Comparison of ENCODE assay signal across 21 mouse cellular contexts in the genomic region with DNA sequence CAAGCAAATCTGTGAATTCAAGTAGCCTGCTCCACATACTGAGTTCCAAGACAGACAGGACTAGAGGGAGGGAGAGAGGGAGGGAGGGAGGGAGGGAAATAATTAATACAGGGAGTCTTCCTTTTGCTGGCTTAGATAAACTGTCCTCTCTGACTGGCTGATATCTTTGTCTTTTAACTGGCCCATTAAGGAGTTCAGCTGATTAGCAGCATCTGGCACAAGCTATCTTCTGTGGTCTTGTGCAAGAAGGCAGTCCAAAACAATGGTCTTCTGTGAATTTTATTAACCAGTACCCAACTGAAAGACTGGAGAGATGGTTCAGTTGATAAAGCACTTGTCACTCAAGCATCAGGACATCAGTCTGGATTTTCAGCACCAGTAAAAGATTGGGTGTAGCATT. TPM values are rescaled to one million over a fixed set of nuclear protein-coding genes. Genes with fewer than 3 reads are reported as not detected.
DNase-seq lines count a peak whose midpoint lies in the region; ATAC-seq and TF ChIP-seq lines count a peak whose summit lies in the region.
"Had no signal": no experiment of that assay in that cellular context is flagged by ENCODE, and none has a peak within 500 bp of the region (broad histone marks: within the 10 kb centered on the region; RNA-seq: fewer than 3 reads in every experiment).

No protein-coding gene starts in this region.

- peaks cover 36% of the 10 kb centered on the region for H3K4me1 ChIP-seq in hindbrain, embryonic 13.5 days (replicated peaks)
- peaks cover 11% of the 10 kb centered on the region; the same call in 1 of the 2 replicates for H3K4me1 ChIP-seq in hindbrain, embryonic 10.5 days (replicated peaks)
- H3K4me1 ChIP-seq in liver, embryonic 14.5 days (replicated peaks; ENCODE audit: control insufficient read depth in 2 of 2, insufficient read depth in 2 of 2, low read length in 1 of 2) = peaks cover 39 to 53% of the 10 kb centered on the region in 2 experiments
- H3K4me1 ChIP-seq: stomach, embryonic 15.5 days had no signal

- no peak overlapping the region for H3K4me3 ChIP-seq in hindbrain, embryonic 13.5 days
- H3K4me3 ChIP-seq in hindbrain, embryonic 10.5 days = no peak overlapping the region
- H3K4me3 ChIP-seq in liver, embryonic 14.5 days (ENCODE audit: insufficient read depth in 1 of 2, low read depth in 2 of 2, low read length in 2 of 2) = no peak overlapping the region
- no peak overlapping the region for H3K4me3 ChIP-seq in left cerebral cortex, adult 2 months
- H3K4me3 ChIP-seq: forebrain, embryonic 12.5 days; gastrocnemius, adult 2 months; megakaryocyte, embryonic 14.5 days; stomach, embryonic 15.5 days had no signal

- DNase-seq in hindbrain, embryonic 10.5 days (ENCODE audit: low spot score) = no peak
- peak; percentile 67 for DNase-seq in Muller cell, postnatal 12 days (ENCODE audit: inconsistent ontology term)
- peak in 1 of 3 experiments; percentile 32 for DNase-seq in liver, embryonic 14.5 days (ENCODE audit: low read depth in 3 of 3, low spot score in 3 of 3)
- peak; percentile 6 for DNase-seq in retina, embryonic 14.5 days (ENCODE audit: low spot score)
- DNase-seq in left cerebral cortex, adult 2 months (ENCODE audit: extremely low spot score in 1 of 2, low spot score in 2 of 2) = no peak
- DNase-seq: adrenal gland, postnatal 14 days; cerebellum, adult 9-10 months; gastrocnemius, adult 2 months; kidney, adult 18-20 months; lung, adult 2 months; midbrain, embryonic 14.5 days; right cerebral cortex, postnatal 4 days; thymus, postnatal 25 days had no signal

- no peak overlapping the region for H3K9ac ChIP-seq in hindbrain, embryonic 13.5 days
- no peak overlapping the region for H3K9ac ChIP-seq in liver, embryonic 14.5 days (replicated peaks)
- H3K9ac ChIP-seq: forebrain, embryonic 12.5 days; stomach, embryonic 15.5 days had no signal

- peak; percentile 58 for TF ChIP-seq EP300 in liver, embryonic 14.5 days (IDR thresholded peaks at IDR 0.05; ENCODE audit: low read depth)

- no peak overlapping the region for H3K4me2 ChIP-seq in hindbrain, embryonic 13.5 days
- peak overlapping the region; percentile 4; the same call in 1 of the 2 replicates for H3K4me2 ChIP-seq in liver, embryonic 14.5 days (ENCODE audit: low read depth)
- H3K4me2 ChIP-seq: forebrain, embryonic 12.5 days; heart, embryonic 11.5 days; stomach, embryonic 15.5 days had no signal

- no peak for TF ChIP-seq CTCF in liver, embryonic 14.5 days (IDR thresholded peaks at IDR 0.05; ENCODE audit: low read depth)
- TF ChIP-seq CTCF in left cerebral cortex, adult 2 months (IDR thresholded peaks at IDR 0.05) = no peak

- ATAC-seq in hindbrain, embryonic 13.5 days (ENCODE audit: low FRiP score) = no peak
- peak; percentile 73 for ATAC-seq in liver, embryonic 14.5 days (ENCODE audit: insufficient read depth)
- ATAC-seq in inflammation-experienced regulatory T-cells, adult 6 months = no peak
- no peak for ATAC-seq in granulocyte monocyte progenitor cell, adult 5-6 weeks (replicated peaks; ENCODE audit: poor library complexity, severe bottlenecking)
- ATAC-seq: hindbrain, postnatal 0 days had no signal

- H3K36me3 ChIP-seq in hindbrain, embryonic 13.5 days = peaks cover 2% of the 10 kb centered on the region; the same call in 1 of the 2 replicates
- H3K36me3 ChIP-seq in hindbrain, embryonic 10.5 days = peaks cover 28% of the 10 kb centered on the region
- no peaks in the 10 kb centered on the region for H3K36me3 ChIP-seq in liver, embryonic 14.5 days (replicated peaks; ENCODE audit: control insufficient read depth, insufficient read depth, low read depth)
- H3K36me3 ChIP-seq: stomach, embryonic 15.5 days had no signal

- H3K27me3 ChIP-seq in hindbrain, embryonic 13.5 days = no peaks in the 10 kb centered on the region
- no peaks in the 10 kb centered on the region for H3K27me3 ChIP-seq in hindbrain, embryonic 10.5 days (ENCODE audit: insufficient read depth, poor library complexity, severe bottlenecking)
- H3K27me3 ChIP-seq in liver, embryonic 14.5 days (ENCODE audit: control insufficient read depth, insufficient read depth, low read length) = no peaks in the 10 kb centered on the region
- H3K27me3 ChIP-seq: forebrain, embryonic 12.5 days; megakaryocyte, embryonic 14.5 days; stomach, embryonic 15.5 days had no signal

- peak overlapping the region; percentile 10 for H3K27ac ChIP-seq in hindbrain, embryonic 13.5 days
- no peak overlapping the region for H3K27ac ChIP-seq in hindbrain, embryonic 10.5 days
- H3K27ac ChIP-seq in liver, embryonic 14.5 days = no peak overlapping the region
- no peak overlapping the region for H3K27ac ChIP-seq in left cerebral cortex, adult 2 months
- H3K27ac ChIP-seq: forebrain, embryonic 12.5 days; gastrocnemius, adult 2 months; hindbrain, postnatal 0 days; stomach, embryonic 15.5 days had no signal

- H3K9me3 ChIP-seq in hindbrain, embryonic 13.5 days = no peaks in the 10 kb centered on the region
- H3K9me3 ChIP-seq in hindbrain, embryonic 10.5 days = no peaks in the 10 kb centered on the region
- no peaks in the 10 kb centered on the region for H3K9me3 ChIP-seq in liver, embryonic 14.5 days (ENCODE audit: control insufficient read depth, low read length)
- H3K9me3 ChIP-seq: forebrain, embryonic 12.5 days; megakaryocyte, embryonic 14.5 days; stomach, embryonic 15.5 days had no signal

- intact Hi-C loops in left cerebral cortex, adult 2 months (cut with DNase I) = no loop called here

RNA-seq across cellular contexts. Expression of a gene that starts 17.6 kb away (rescaled TPM):
- 147 and 149 TPM in 2 replicates for polyA plus RNA-seq in hindbrain, embryonic 13.5 days (2015; fragmentation: Nextera tagmentation; extraction: Ambion mirVana)
- 116 and 135 TPM in 2 replicates for polyA plus RNA-seq in hindbrain, embryonic 10.5 days (2016; fragmentation: Nextera tagmentation; extraction: Ambion mirVana)
- polyA plus RNA-seq in liver, embryonic 14.5 days (2012; rRNA removed) = 36.5 and 41.5 TPM in 2 replicates
- polyA plus RNA-seq in liver, embryonic 14.5 days (2014; fragmentation: Nextera tagmentation; extraction: Ambion mirVana) = 37.9 and 38.9 TPM in 2 replicates
- 10 to 100 TPM; 52.6 to 72.0 (median 66.5) TPM for polyA plus RNA-seq in inflammation-experienced regulatory T-cells, adult 6 months (2017; shearing (Covaris generic))
- total RNA-seq in granulocyte monocyte progenitor cell, adult 5-6 weeks (2014; fragmentation: Nextera tagmentation) = 116 and 120 TPM in 2 replicates
- total RNA-seq in granulocyte monocyte progenitor cell, adult 5-6 weeks (2017) = 60.2 and 65.5 TPM in 2 replicates
- total RNA-seq in left cerebral cortex, adult 2 months (2021) = 10 to 100 TPM; 85.4 to 89.8 TPM

RNA-seq across cellular contexts. Expression of a gene that starts 57.1 kb away (rescaled TPM):
- 30.2 and 36.7 TPM in 2 replicates for polyA plus RNA-seq in hindbrain, embryonic 13.5 days (2015; fragmentation: Nextera tagmentation; extraction: Ambion mirVana)
- polyA plus RNA-seq in hindbrain, embryonic 10.5 days (2016; fragmentation: Nextera tagmentation; extraction: Ambion mirVana) = 25.0 and 28.5 TPM in 2 replicates
- polyA plus RNA-seq in liver, embryonic 14.5 days (2012; rRNA removed) = 6.2 and 8.9 TPM in 2 replicates
- polyA plus RNA-seq in liver, embryonic 14.5 days (2014; fragmentation: Nextera tagmentation; extraction: Ambion mirVana) = 9.4 and 10.1 TPM in 2 replicates
- 10 to 100 TPM; 35.2 to 43.6 (median 37.2) TPM for polyA plus RNA-seq in inflammation-experienced regulatory T-cells, adult 6 months (2017; shearing (Covaris generic))
- total RNA-seq in granulocyte monocyte progenitor cell, adult 5-6 weeks (2014; fragmentation: Nextera tagmentation) = 17.5 and 20.1 TPM in 2 replicates
- 18.8 and 32.8 TPM in 2 replicates for total RNA-seq in granulocyte monocyte progenitor cell, adult 5-6 weeks (2017)
- 10 to 100 TPM; 28.5 to 38.3 TPM for total RNA-seq in left cerebral cortex, adult 2 months (2021)

Comparison
In these comparisons a context has a peak if more than half of its experiments do, and no peak if none do; other contexts are left out.
1. DNase-seq: peak in Muller cell, postnatal 12 days (single experiment) and retina, embryonic 14.5 days (single experiment); none in hindbrain, embryonic 10.5 days (single experiment) and left cerebral cortex, adult 2 months (0 of 2).